ENCODE assay signal across 31 mouse cellular contexts in the genomic region with DNA sequence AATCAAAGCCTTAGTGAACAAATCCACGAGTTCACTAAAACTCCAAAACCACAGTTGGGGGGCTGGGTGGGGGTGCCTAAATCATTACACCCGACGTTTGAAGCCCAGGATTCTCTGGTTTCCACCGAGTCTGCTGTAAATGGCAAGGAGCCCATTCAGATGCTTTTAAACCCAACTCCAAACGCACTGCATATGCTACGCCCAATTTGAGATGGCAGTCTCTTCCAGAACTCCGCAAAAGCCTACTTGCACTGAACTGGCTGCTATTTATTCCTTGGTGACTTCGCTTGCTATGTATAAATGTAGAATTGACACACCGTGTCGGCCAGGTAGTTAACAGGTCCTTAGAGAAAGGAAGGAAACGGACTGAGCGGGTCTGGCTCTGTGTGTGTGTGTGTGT. TPM values are rescaled to one million over a fixed set of nuclear protein-coding genes. Genes with fewer than 3 reads are reported as not detected.
A peak's percentile ranks its signal among the peaks of the same experiment; 100 is the strongest.
DNase-seq lines count a peak whose midpoint lies in the region; ATAC-seq and TF ChIP-seq lines count a peak whose summit lies in the region.
"Had no signal": no experiment of that assay in that cellular context is flagged by ENCODE, and none has a peak within 500 bp of the region (broad histone marks: within the 10 kb centered on the region; RNA-seq: fewer than 3 reads in every experiment).

No protein-coding gene starts in this region.

- DNase-seq in forebrain, embryonic 14.5 days (ENCODE audit: low spot score): peak; percentile 53
- peak; percentile 35 to 68 for DNase-seq in layer of hippocampus, adult 18-20 months (ENCODE audit: low spot score in 2 of 2)
- no peak for DNase-seq in layer of hippocampus, adult 9-10 months (ENCODE audit: low spot score)
- DNase-seq in limb, embryonic 14.5 days (ENCODE audit: low spot score): peak; percentile 26
- DNase-seq in limb, embryonic 10.5 days (ENCODE audit: low spot score): no peak
- no peak for DNase-seq in cerebellum, adult 11-12 months
- DNase-seq: adrenal gland, postnatal 14 days; cerebellum, adult 18-20 months; embryo, embryonic 11 days; heart, postnatal 36 days; kidney, adult 11 months; kidney, postnatal 36 days; lung, adult 18-20 months; lung, postnatal 14 days; thymus, postnatal 25 days had no signal

- no peak overlapping the region for H3K4me2 ChIP-seq in forebrain, embryonic 14.5 days (ENCODE audit: low read length)
- no peak overlapping the region for H3K4me2 ChIP-seq in forebrain, embryonic 13.5 days
- H3K4me2 ChIP-seq in limb, embryonic 14.5 days (replicated peaks; ENCODE audit: low read depth, low read length, severe bottlenecking): no peak overlapping the region
- H3K4me2 ChIP-seq: embryonic facial prominence, embryonic 15.5 days; heart, embryonic 15.5 days; hindbrain, embryonic 13.5 days; kidney, embryonic 15.5 days; limb, embryonic 12.5 days; liver, embryonic 12.5 days; midbrain, embryonic 12.5 days had no signal

- H3K4me3 ChIP-seq in forebrain, embryonic 14.5 days (ENCODE audit: low read depth, low read length): no peak overlapping the region
- H3K4me3 ChIP-seq in forebrain, embryonic 13.5 days: no peak overlapping the region
- no peak overlapping the region for H3K4me3 ChIP-seq in limb, embryonic 14.5 days (replicated peaks; ENCODE audit: low read length)
- H3K4me3 ChIP-seq in limb, embryonic 10.5 days: no peak overlapping the region
- H3K4me3 ChIP-seq in brown adipose tissue, adult 24 weeks (ENCODE audit: insufficient read depth, low read depth, low read length): no peak overlapping the region
- H3K4me3 ChIP-seq: embryonic facial prominence, embryonic 15.5 days; heart, embryonic 15.5 days; hindbrain, embryonic 13.5 days; kidney, embryonic 15.5 days; limb, embryonic 12.5 days; liver, embryonic 12.5 days; midbrain, embryonic 12.5 days had no signal

- H3K4me1 ChIP-seq in forebrain, embryonic 14.5 days (ENCODE audit: control insufficient read depth, insufficient read depth, low read length): no peaks in the 10 kb centered on the region
- peaks cover 7% of the 10 kb centered on the region; the same call in 1 of the 2 replicates for H3K4me1 ChIP-seq in forebrain, embryonic 13.5 days
- H3K4me1 ChIP-seq in limb, embryonic 14.5 days (ENCODE audit: control insufficient read depth, insufficient read depth, low read length): peaks cover 3% of the 10 kb centered on the region; the same call in 1 of the 2 replicates
- H3K4me1 ChIP-seq in limb, embryonic 10.5 days: peaks cover 42% of the 10 kb centered on the region
- peaks cover 53% of the 10 kb centered on the region for H3K4me1 ChIP-seq in brown adipose tissue, adult 24 weeks (ENCODE audit: control insufficient read depth, insufficient read depth, insufficient read length, low read length)

- H3K27ac ChIP-seq in forebrain, embryonic 14.5 days (ENCODE audit: low read depth, low read length): peak overlapping the region; percentile 35; the same call in 1 of the 2 replicates
- no peak overlapping the region for H3K27ac ChIP-seq in forebrain, embryonic 13.5 days
- no peak overlapping the region for H3K27ac ChIP-seq in limb, embryonic 14.5 days (replicated peaks; ENCODE audit: low read depth, low read length)
- no peak overlapping the region for H3K27ac ChIP-seq in limb, embryonic 10.5 days
- H3K27ac ChIP-seq in brown adipose tissue, adult 24 weeks (replicated peaks; ENCODE audit: low read depth, low read length): peak overlapping the region; percentile 92
- H3K27ac ChIP-seq: embryonic facial prominence, embryonic 15.5 days; hindbrain, embryonic 13.5 days; limb, embryonic 12.5 days; liver, embryonic 12.5 days; midbrain, embryonic 12.5 days had no signal

- ATAC-seq in forebrain, embryonic 14.5 days: no peak
- no peak for ATAC-seq in forebrain, embryonic 13.5 days
- no peak for ATAC-seq in limb, embryonic 14.5 days (ENCODE audit: low FRiP score, low read depth)
- ATAC-seq: liver, embryonic 12.5 days had no signal

- no peak for TF ChIP-seq POLR2A in limb, embryonic 14.5 days (IDR thresholded peaks at IDR 0.05; ENCODE audit: borderline replicate concordance, extremely low read depth, insufficient read depth, insufficient read length)

- WGBS in forebrain, embryonic 14.5 days: 77% methylated on average over 12 of the region's 12 CpGs
- WGBS in forebrain, embryonic 13.5 days: 83% methylated on average over 12 of the region's 12 CpGs
- 54% methylated on average over 12 of the region's 12 CpGs for WGBS in limb, embryonic 14.5 days
- whole genome bisulfite sequencing in limb, embryonic 10.5 days: 91% methylated on average over 12 of the region's 12 CpGs

- H3K36me3 ChIP-seq in forebrain, embryonic 14.5 days (ENCODE audit: control insufficient read depth, insufficient read depth, low read length): no peaks in the 10 kb centered on the region
- H3K36me3 ChIP-seq in forebrain, embryonic 13.5 days (ENCODE audit: poor library complexity, severe bottlenecking): peaks cover 3% of the 10 kb centered on the region; the same call in 1 of the 2 replicates
- no peaks in the 10 kb centered on the region for H3K36me3 ChIP-seq in limb, embryonic 14.5 days (ENCODE audit: control insufficient read depth, insufficient read depth, low read length)
- no peaks in the 10 kb centered on the region for H3K36me3 ChIP-seq in limb, embryonic 10.5 days
- H3K36me3 ChIP-seq: embryonic facial prominence, embryonic 15.5 days; hindbrain, embryonic 13.5 days; limb, embryonic 12.5 days; midbrain, embryonic 12.5 days had no signal

- H3K9me3 ChIP-seq in forebrain, embryonic 14.5 days (replicated peaks; ENCODE audit: control insufficient read depth, low read length): no peaks in the 10 kb centered on the region
- H3K9me3 ChIP-seq in forebrain, embryonic 13.5 days (replicated peaks): no peaks in the 10 kb centered on the region
- no peaks in the 10 kb centered on the region for H3K9me3 ChIP-seq in limb, embryonic 14.5 days (ENCODE audit: control insufficient read depth, low read length)
- no peaks in the 10 kb centered on the region for H3K9me3 ChIP-seq in limb, embryonic 10.5 days (replicated peaks)
- H3K9me3 ChIP-seq: embryonic facial prominence, embryonic 15.5 days; heart, embryonic 15.5 days; hindbrain, embryonic 13.5 days; kidney, embryonic 15.5 days; limb, embryonic 12.5 days; liver, embryonic 12.5 days; midbrain, embryonic 12.5 days had no signal

- H3K27me3 ChIP-seq in forebrain, embryonic 14.5 days (replicated peaks; ENCODE audit: control insufficient read depth, insufficient read depth, low read length): no peaks in the 10 kb centered on the region
- no peaks in the 10 kb centered on the region for H3K27me3 ChIP-seq in forebrain, embryonic 13.5 days
- H3K27me3 ChIP-seq in limb, embryonic 14.5 days (ENCODE audit: control insufficient read depth, insufficient read depth, low read length): no peaks in the 10 kb centered on the region
- no peaks in the 10 kb centered on the region for H3K27me3 ChIP-seq in limb, embryonic 10.5 days (ENCODE audit: low read depth, poor library complexity, severe bottlenecking)
- H3K27me3 ChIP-seq: embryonic facial prominence, embryonic 15.5 days; heart, embryonic 15.5 days; hindbrain, embryonic 13.5 days; kidney, embryonic 15.5 days; limb, embryonic 12.5 days; liver, embryonic 12.5 days; midbrain, embryonic 12.5 days had no signal

- no peak overlapping the region for H3K9ac ChIP-seq in forebrain, embryonic 14.5 days (ENCODE audit: low read length)
- H3K9ac ChIP-seq in forebrain, embryonic 13.5 days: no peak overlapping the region
- H3K9ac ChIP-seq in limb, embryonic 14.5 days (ENCODE audit: low read depth, low read length, severe bottlenecking): no peak overlapping the region
- H3K9ac ChIP-seq: embryonic facial prominence, embryonic 15.5 days; heart, embryonic 15.5 days; hindbrain, embryonic 13.5 days; kidney, embryonic 15.5 days; limb, embryonic 12.5 days; liver, embryonic 12.5 days; midbrain, embryonic 12.5 days had no signal

RNA-seq across cellular contexts. Expression of a gene that starts 25.6 kb away (rescaled TPM):
- polyA plus RNA-seq in forebrain, embryonic 14.5 days (2014; fragmentation: Nextera tagmentation; extraction: Ambion mirVana): 2.1 and 2.7 TPM in 2 replicates
- polyA plus RNA-seq in forebrain, embryonic 13.5 days (2015; fragmentation: Nextera tagmentation; extraction: Ambion mirVana): 4.3 and 5.1 TPM in 2 replicates
- total RNA-seq in layer of hippocampus, adult 18-20 months (2021): 10 to 100 TPM; 59.4 to 67.8 TPM
- polyA plus RNA-seq in limb, embryonic 14.5 days (2012; rRNA removed): 13.6 and 14.5 TPM in 2 replicates
- polyA plus RNA-seq in limb, embryonic 14.5 days (2014; fragmentation: Nextera tagmentation; extraction: Ambion mirVana): 7.0 and 7.1 TPM in 2 replicates
- polyA plus RNA-seq in limb, embryonic 10.5 days (2016; fragmentation: Nextera tagmentation; extraction: Ambion mirVana): 2.5 and 2.9 TPM in 2 replicates
- 3.5 and 5.5 TPM in 2 replicates for polyA plus RNA-seq in brown adipose tissue, adult 24 weeks (2012; ENCODE audit: insufficient read depth, insufficient read length, missing spikeins)

RNA-seq across cellular contexts. Expression of a gene that starts 31.3 kb away (rescaled TPM):
- not detected in 2 replicates for polyA plus RNA-seq in forebrain, embryonic 14.5 days (2014; fragmentation: Nextera tagmentation; extraction: Ambion mirVana)
- not detected in 2 replicates for polyA plus RNA-seq in forebrain, embryonic 13.5 days (2015; fragmentation: Nextera tagmentation; extraction: Ambion mirVana)
- total RNA-seq in layer of hippocampus, adult 18-20 months (2021): not detected
- 0.09 and 0.18 TPM in 2 replicates for polyA plus RNA-seq in limb, embryonic 14.5 days (2012; rRNA removed)
- polyA plus RNA-seq in limb, embryonic 14.5 days (2014; fragmentation: Nextera tagmentation; extraction: Ambion mirVana): not detected in 2 replicates
- not detected in 2 replicates for polyA plus RNA-seq in limb, embryonic 10.5 days (2016; fragmentation: Nextera tagmentation; extraction: Ambion mirVana)
- polyA plus RNA-seq in brown adipose tissue, adult 24 weeks (2012; ENCODE audit: insufficient read depth, insufficient read length, missing spikeins): not detected in 2 replicates
- total RNA-seq: adrenal gland, postnatal 14 days; gastrocnemius, postnatal 4 days; heart, adult 8-10 months; heart, postnatal 36 days; layer of hippocampus, postnatal 36 days; megakaryocyte progenitor cell, adult 5-6 weeks; monocyte, adult 5-6 weeks; neutrophil, adult 5-6 weeks had no signal
- polyA plus RNA-seq: heart, embryonic 15.5 days; hindbrain, embryonic 13.5 days; limb, embryonic 12.5 days; liver, embryonic 12.5 days; spleen, adult 2 months had no signal

Comparison
In these comparisons a context has a peak if more than half of its experiments do, and no peak if none do; other contexts are left out.
1. DNase-seq: peak in forebrain, embryonic 14.5 days (single experiment), layer of hippocampus, adult 18-20 months (2 of 2) and limb, embryonic 14.5 days (single experiment); none in layer of hippocampus, adult 9-10 months (single experiment), limb, embryonic 10.5 days (single experiment) and cerebellum, adult 11-12 months (single experiment).
2. H3K27ac ChIP-seq: peak in forebrain, embryonic 14.5 days (single experiment) and brown adipose tissue, adult 24 weeks (single experiment); none in forebrain, embryonic 13.5 days (single experiment), limb, embryonic 14.5 days (single experiment) and limb, embryonic 10.5 days (single experiment).